Mouse (Mus musculus) spleen, postnatal 4 days (tissue): Measurements from ENCODE around the gene Efcab12.

Source experiments
- DNase-seq, 2 experiments: peaks; one replicate each; pipeline ENCODE4 v3.0.0; 2022; ENCODE audit warnings: low spot score in 2 of 2

The Efcab12 gene

DNA sequence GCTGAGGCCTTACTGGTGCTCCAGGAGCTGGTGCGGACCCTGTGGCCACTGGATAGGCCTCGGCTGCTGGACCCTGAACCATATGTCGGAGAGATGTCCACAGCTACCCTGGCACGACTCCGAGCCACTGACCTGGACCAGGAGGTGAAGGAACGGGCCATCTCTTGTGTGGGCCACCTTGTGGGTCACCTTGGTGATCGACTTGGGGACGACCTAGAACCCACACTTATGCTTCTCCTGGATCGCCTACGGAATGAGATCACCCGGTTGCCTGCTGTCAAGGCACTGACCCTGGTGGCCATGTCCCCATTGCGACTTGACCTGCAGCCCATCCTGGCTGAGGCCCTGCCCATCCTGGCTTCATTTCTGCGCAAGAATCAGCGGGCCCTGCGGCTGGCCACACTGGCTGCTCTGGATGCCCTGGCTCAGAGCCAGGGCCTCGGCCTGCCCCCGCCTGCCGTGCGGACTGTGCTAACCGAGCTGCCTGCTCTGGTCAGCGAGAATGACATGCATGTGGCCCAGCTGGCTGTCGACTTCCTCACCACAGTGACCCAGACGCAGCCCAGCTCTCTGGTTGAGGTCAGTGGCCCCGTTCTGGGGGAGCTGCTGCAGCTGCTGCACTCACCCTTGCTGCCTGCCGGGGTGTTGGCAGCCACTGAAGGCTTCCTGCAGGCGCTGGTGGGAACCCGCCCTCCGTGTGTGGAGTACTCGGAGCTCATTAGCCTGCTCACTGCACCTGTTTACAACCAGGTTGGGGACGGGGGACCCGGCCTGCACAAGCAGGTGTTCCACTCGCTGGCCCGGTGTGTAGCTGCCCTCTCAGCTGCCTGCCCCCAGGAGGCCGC lies 46.1 kb downstream of the Efcab12 start:
- no peak for DNase-seq

- DNase-seq = no peak
These were observed 47.2 kb downstream of the Efcab12 start for GRCm38 (mm10) chr6:115791016-115791415.

DNA sequence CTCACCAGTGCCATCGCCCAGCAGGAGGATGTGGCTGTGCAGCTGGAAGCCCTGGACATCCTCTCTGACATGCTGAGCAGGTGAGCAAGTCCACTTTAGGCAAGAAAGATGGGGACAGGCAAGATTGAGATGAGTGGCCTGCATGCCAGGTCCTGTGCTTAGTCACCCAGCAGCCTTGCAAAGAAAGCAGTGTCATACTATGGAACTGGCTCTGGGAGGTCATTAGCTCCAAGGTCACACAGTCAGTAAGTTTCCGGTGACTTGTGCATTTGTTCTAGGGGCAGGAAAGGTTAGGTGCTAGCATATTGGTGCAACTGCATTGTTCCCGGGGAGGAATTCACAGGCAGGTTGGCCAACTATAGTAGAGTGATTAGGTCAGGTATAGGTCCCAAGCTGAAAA lies 55.4 kb downstream of the Efcab12 start:
- DNase-seq = no peak

- no peak for DNase-seq
These were observed 61.8 kb downstream of the Efcab12 start for GRCm38 (mm10) chr6:115776363-115776762.

- DNase-seq = no peak
These were observed 62.4 kb downstream of the Efcab12 start for GRCm38 (mm10) chr6:115775838-115776237.

GRCm38 (mm10) chr6:115774501-115774921 lies 63.7 kb downstream of the Efcab12 start, which contains the start of gene Cand2:
Cand2 (plus strand) TSS chr6:115774538.
- peak; percentile 41 to 81 for DNase-seq

GRCm38 (mm10) chr6:115773966-115774413 lies 64.2 kb downstream of the Efcab12 start:
- no peak for DNase-seq

- no peak for DNase-seq
These were observed 65.6 kb downstream of the Efcab12 start for GRCm38 (mm10) chr6:115772604-115773003.

DNA sequence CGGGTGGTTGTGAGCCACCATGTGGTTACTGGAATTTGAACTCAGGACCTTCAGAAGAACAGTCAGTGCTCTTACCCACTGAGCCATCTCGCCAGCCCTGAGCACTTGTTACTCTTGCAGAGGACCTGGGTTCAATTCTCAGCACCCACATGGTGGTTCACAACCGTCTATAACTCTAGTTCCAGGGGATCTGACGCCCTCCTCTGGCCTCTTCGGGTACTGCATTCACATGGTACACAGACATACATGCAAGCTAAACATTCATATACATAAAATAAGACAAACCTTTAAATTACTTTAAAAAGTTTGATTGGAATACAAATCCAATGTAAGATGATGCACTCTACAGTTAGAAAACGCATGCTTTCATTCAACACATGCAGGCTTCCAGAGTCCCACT lies 66.0 kb downstream of the Efcab12 start:
- DNase-seq = no peak

- no peak for DNase-seq
These were observed 67.4 kb downstream of the Efcab12 start for GRCm38 (mm10) chr6:115770852-115771251.

- no peak for DNase-seq
These were observed 68.0 kb downstream of the Efcab12 start for GRCm38 (mm10) chr6:115770059-115770670.

DNA sequence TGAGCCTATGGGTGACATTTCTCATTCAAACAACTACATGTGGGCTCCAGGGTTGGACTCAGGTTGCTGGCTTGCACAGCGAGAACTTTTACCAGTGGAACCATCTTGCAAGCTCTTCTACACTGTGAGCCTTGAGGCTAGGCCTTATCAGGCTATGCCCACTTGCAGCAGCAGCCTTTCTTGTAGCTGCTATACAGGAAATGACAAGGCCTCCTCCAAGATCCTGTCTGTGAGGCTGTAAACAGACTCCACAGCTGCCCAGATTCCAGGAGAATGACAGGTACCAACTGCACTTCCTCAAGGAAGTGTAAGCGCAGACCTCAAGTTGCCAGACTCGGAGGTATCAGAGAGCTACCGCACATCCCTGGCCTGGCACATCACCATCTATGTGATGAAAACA lies 70.0 kb downstream of the Efcab12 start:
- DNase-seq = no peak

DNA sequence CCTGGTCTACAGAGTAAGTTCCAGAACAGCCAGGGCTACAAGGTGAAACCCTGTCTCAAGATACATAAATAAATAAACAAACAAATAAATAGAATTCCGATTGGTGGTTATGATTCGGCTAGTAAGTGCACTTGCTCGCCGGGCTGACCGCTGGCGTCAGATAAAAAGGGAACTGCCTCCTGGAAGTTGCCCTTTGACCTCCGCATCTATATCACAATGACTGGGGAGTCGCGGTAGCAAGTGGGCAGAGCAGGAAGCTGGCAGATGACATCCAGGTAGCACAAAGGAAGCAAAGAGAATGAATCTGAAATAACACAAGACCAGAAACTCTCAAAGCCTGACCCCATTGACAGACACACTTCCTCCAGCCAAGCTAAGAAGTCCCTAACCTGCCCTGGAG lies 70.9 kb downstream of the Efcab12 start:
- no peak for DNase-seq

GRCm38 (mm10) chr6:115764179-115764578 lies 74.0 kb downstream of the Efcab12 start:
- peak; percentile 40 to 63 for DNase-seq

DNA sequence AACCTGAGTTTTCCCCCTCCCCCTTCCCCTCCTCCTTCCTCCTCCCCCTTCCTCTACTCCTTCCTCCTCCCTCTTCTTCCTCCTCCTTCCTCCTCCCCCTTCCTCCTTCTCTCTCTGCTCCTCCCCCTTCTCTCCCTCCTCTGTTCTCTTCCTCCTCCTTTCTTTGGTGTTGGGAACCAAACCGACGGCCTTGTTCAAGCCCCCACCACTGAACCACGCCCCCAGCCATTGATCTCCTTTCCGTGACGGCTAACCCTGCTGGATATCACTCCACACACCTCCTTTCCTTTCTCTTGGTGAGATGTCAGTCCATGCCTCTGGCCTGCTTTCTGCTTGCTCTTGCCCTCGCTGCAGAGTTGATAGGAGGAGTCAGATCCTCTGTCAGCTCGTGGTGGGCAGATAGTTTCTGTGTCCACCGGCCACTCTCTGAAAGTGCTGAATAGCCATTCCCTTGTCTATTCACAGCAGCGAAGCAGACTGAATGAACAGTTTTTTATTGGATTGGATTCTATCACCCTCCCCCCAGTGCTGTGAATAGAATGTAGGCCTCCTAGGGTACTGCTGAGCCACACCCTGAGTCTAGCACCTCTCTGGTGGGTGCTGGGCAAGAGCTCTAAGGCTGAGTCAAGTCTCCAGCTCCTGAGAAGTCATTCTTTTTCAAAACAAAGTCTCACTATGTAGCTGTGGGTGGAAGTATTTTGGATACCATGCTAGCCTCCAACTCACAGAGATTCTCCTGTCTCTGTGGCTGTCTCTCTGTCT lies 76.0 kb downstream of the Efcab12 start, which contains the start of gene Tmem40:
Tmem40 (minus strand) TSS at position 416 of the 762 bp plus-strand sequence.
- peak in 1 of 2 experiments; percentile 58 for DNase-seq

DNA sequence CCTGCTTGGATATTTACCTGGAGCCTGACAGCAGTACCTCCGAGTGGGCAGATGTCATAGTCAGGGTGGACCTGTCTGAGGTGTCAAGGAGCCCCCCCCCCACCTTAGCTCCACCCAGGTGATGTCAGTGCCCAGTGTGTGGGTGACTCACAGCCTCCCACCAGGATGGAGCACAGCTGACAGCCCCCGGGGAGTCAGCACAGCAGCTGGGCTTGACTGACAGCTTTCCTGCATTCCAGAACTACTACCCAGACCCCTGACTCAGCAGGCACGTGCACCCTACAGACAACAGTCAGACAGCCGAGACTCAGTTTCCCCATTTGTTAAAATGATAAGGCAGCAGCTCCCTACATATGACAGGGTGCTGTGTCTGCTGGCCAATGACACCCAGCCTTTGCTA lies 77.2 kb downstream of the Efcab12 start:
- DNase-seq = peak in 1 of 2 experiments; percentile 58
